Mouse (Mus musculus): ENCODE results near the gene Ablim1.

- no peak for TF ChIP-seq CTCF (IDR thresholded peaks at IDR 0.05; ENCODE audit: control insufficient read depth, insufficient read depth, insufficient read length)
- TF ChIP-seq CEBPB (IDR thresholded peaks at IDR 0.05; ENCODE audit: low read depth), result no peak
- TF ChIP-seq MAX (IDR thresholded peaks at IDR 0.05), result no peak
- TF ChIP-seq USF1 (IDR thresholded peaks at IDR 0.05; ENCODE audit: low read depth), result no peak
- no peak for TF ChIP-seq FOSL1 (IDR thresholded peaks at IDR 0.05; ENCODE audit: insufficient read depth, low read length, poor library complexity, severe bottlenecking)
These were observed 193.7 kb downstream of the Ablim1 start for GRCm38 (mm10) chr19:57121036-57121435.

All from C2C12 (cell line).